Mouse (Mus musculus) ES-E14 (cell line): ENCODE data around the gene Gm12830.

Source experiments
- CHD2 ChIP-seq: IDR thresholded peaks from 2 replicates; pipeline ENCODE4 v1.6.1; 2014; ENCODE audit warnings: mild to moderate bottlenecking, low read depth, low read length, inconsistent platforms
- MAFK ChIP-seq: IDR thresholded peaks from 2 replicates; pipeline ENCODE4 v1.6.1; 2014; ENCODE audit warnings: mild to moderate bottlenecking, low read depth, low read length, inconsistent platforms; ENCODE audit not compliant: insufficient read depth
- ZC3H11A ChIP-seq: IDR thresholded peaks from 2 replicates; pipeline ENCODE4 v1.6.1; 2012; ENCODE audit warnings: low read depth, mild to moderate bottlenecking, inconsistent platforms, low read length, borderline replicate concordance
- ZNF384 ChIP-seq: IDR thresholded peaks from 2 replicates; pipeline ENCODE4 v1.6.1; 2012; ENCODE audit warnings: low read depth, low read length, inconsistent platforms

DNA sequence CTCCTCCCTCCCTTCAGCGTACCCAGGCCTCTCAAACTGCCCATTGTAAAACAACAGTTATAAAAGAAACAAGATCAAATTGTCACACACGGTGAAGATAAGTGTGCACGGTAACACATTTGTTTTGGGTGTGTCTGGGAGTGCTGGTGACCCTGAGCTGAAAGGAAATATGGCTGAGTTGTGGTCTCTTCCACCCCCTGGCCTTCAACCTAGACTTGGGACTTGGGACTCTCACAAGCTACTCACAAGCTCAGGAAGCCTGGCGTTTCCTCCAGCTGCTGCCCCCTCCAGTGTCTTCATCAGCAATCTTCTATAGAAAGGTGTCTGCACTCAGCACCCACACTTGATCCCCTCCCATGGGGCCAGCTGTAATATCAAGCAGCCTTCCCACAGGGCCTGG is 24.1 kb downstream of the Gm12830 start:
- TF ChIP-seq ZNF384 (no peak), CHD2 (no peak), MAFK (no peak), ZC3H11A (no peak)
